Mouse (Mus musculus) brain, embryonic 14.5 days (tissue): ENCODE data around the gene Gstm7. TPM values are rescaled to one million over a fixed set of nuclear protein-coding genes. Genes with fewer than 3 reads are reported as not detected.
"Not testable (repeated sequence)": the region's sequence is repeated elsewhere in the genome, so short reads cannot be mapped to it uniquely, and the experiment has no call there.

Source experiments
- DNase-seq: peaks from one replicate; pipeline ENCODE4 v3.0.0-alpha.2; 2011; ENCODE audit warnings: low read depth
- CTCF ChIP-seq: fragments of 200-500 bp; IDR thresholded peaks from 2 replicates; pipeline ENCODE4 v1.5.1; 2012; ENCODE audit warnings: inconsistent platforms, mild to moderate bottlenecking, moderate library complexity, borderline replicate concordance; ENCODE audit not compliant: insufficient read depth, insufficient read length; ENCODE audit errors: extremely low read depth
- POLR2A ChIP-seq: fragments of 200-500 bp; IDR thresholded peaks from 2 replicates; pipeline ENCODE4 v1.6.1; 2012; ENCODE audit warnings: mild to moderate bottlenecking, inconsistent platforms, borderline replicate concordance; ENCODE audit not compliant: poor library complexity, insufficient read depth, insufficient read length, severe bottlenecking; ENCODE audit errors: extremely low read depth
- polyA plus RNA-seq: library from polyadenylated mRNA; depleted of rRNA; stranded (reverse); fragments of >200 nt; gene quantifications from 2 replicates; pipeline ENCODE4 v1.2.3, GENCODE M21; 2012; rRNA removed

The Gstm7 gene
- polyA plus RNA-seq: 72.4 and 90.8 TPM in 2 replicates

DNA sequence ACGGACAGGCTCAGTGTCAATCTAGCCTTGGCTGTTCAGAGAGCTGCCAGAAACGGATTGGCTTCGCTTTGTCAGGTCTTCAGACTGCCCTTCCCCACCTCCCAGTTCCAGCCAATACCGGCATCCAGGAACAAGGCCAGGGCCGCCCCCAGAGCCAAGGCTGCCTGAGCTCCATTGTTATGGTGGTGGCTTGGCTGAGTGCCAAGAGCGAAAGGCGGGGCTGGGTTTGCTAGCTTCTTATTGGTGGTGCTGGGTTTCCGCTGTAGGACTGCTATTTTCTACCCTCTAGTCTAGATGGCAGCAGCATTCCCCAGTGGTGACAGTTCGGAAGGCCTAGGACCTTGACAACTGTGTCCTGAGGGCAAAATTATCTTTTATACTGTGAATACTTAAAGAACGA lies at the start of gene Gstm7:
Gene Gstm7 (minus strand): TSS at position 148 of the 400 bp plus-strand sequence.
- TF ChIP-seq CTCF: peak; percentile 27; the same call in 1 of the 2 replicates
- TF ChIP-seq POLR2A: no peak
- peak; percentile 99 for DNase-seq

DNA sequence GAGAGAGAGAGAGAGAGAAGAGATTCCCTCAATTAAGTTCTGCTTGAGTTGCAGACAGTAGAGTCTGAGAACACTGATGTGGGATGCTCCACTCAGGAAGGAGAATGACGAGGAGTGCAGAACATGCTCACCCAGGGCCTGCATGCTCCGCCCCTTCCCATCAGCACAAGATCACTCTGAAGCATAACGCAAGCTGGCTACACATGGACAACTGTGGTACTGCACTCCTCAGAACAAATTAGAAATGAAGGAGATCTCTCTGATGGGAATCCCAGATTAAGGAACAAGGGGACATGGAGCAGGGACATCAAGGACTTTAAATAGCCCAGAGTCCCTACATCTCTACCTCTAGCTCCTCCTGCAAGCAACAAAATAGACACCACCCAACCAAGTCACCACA lies 49.6 kb upstream of the Gstm7 start:
- no peak for DNase-seq
- no peak for TF ChIP-seq POLR2A
- no peak for TF ChIP-seq CTCF

DNA sequence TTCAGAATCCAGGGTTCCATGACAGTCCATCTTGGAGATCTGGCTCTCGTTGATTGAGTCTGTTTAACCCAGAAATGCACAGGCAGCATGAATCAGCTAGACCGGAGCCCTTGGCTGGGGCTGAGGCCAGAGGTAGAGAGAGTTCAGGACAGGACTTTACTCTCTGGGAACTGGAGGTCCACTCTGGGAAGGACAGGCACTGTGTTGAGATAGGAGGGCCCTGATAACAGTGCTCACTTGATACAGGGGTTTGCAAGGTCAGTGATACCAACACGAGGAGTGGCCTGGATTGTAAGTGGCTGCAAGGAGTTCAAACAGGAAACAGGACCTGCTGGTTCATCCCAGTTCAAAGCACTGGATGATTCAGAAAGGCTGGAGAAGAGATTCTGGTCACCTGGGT lies 46.1 kb upstream of the Gstm7 start:
- DNase-seq: no peak
- no peak for TF ChIP-seq POLR2A
- no peak for TF ChIP-seq CTCF

DNA sequence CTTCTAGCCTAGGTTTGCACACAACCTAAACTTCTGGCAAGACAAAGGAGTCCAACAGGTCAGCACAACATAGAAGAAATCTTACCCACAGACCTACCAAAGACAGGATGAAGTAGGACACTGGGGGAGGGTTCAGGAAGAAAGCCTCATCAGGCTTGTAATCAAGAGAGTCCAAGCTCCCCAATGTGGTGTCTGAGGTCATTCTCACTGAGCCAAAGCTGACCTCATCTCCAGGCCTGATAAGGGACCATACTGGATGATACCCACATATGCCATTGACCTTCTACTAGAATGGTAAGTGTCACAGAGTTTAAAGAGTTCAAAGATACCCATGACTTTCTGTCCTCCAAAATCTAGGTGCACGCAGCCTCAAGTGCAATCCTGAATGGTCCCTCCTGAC lies 42.6 kb upstream of the Gstm7 start:
- TF ChIP-seq POLR2A (no peak), CTCF (no peak)
- no peak for DNase-seq

DNA sequence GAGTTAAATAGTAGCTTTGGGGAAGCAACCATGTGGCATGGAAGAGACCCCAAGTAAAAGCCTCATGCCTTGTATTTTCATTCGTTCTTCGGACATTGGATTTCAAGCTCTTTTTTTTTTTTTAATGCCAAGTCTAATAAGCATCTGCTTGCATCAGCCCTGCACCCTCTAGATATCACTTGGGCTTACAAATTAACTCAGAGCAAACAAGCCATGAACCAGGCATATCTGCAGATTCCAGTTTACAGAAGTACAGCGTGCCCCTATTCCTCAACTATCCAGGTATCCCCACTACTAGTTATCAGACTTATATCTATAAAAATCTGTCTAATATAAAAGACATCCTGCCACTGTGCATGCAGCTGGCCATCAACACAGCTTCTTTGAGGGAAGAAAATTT lies 40.5 kb upstream of the Gstm7 start:
- no peak for DNase-seq
- TF ChIP-seq CTCF (no peak), POLR2A (no peak)

DNA sequence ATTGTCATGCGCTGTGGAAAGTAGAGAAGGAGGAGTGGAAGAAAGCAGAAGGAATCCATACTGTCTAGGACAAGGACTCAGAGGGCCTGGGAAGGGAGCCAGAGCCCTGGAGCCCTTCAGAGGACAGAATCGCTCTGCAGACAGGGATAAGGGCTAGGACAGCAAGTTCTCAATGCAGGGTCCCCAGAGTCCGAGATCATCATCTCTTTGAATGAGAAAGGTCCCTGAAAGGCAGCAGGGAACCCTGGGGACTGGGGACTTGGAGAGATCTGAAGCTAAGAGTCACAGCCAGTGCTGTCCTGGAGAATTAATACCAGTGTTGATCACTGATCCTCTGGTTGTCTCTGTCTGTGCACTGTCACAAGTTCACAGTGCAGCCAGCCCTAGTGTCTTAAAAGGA lies 39.5 kb upstream of the Gstm7 start:
- not testable (repeated sequence) for DNase-seq

DNA sequence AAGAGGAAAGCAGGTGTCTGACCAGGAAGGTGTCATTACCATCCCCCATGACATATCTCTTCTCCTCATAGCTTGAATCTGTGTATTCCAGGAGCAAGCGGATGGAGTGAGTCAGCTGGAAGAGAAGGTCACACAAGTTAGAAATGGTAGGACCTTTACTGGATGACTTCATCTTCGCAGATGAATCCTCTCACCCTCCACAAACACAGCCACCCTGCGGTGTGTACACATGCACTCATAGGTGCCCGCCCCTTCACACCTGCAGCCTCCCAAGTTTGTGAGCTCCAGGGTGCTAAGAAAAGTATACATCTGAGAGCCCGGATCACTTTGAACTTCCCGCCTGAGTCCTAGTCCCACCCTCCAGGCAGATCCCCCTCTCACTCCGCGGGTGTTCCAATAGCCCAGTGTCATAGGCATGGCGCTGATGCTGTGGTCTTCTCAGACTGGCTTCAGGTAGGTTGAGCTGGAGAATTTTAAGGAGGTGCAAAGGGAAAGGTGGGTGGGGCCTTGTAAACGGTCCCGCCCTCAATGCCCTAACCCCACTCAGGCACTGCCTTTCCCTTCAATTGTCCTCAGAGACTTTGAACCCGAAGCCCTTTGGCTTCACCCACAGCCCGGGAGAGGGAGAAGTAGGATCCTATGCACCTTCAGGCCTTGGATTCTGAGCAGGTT lies 37.2 kb upstream of the Gstm7 start, which contains the start of gene Gstm3:
Gene Gstm3 (minus strand): TSS at position 560 of the 672 bp plus-strand sequence.
- TF ChIP-seq CTCF (no peak), POLR2A (no peak)
- DNase-seq: no peak

DNA sequence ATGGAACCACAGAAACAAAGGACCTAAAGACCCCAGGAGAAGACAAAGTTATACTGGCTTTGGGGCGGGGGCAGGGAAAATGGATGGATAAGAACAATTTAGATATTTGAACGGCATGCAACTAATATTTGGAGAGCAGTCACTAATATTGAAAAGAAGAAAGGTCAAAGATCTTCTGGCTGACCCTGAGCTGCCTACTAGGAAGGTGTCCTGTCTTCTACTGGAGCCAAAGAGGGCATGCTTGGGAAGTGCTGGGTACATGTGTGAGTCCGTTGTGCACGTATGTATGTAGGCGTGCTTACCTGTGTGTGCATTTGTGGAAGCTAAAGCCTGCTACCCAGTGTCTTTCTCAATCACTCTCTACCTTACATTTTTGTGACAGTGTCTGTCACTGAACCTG lies 35.0 kb upstream of the Gstm7 start:
- TF ChIP-seq POLR2A (no peak), CTCF (no peak)
- DNase-seq: no peak

DNA sequence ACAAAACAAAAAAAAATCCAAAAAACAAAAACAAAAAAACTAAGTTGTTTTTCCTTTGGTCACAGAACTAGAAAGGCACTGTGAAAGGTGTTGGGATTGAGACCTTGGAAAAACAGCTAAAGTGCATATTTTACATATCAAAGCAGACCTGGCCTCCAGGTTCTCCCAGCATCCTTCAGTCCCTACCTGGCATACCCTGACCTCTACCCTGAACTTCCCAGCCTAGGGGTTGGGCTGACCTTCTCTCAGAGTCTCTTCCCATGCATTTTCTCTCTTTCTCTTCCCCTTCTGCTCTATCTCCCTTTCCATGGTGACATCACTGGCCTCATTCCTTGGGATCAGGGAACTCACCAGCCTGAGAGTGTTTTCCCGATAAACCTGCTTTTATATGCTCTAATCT lies 34.0 kb upstream of the Gstm7 start:
- no peak for TF ChIP-seq CTCF
- TF ChIP-seq POLR2A: no peak
- DNase-seq: no peak

DNA sequence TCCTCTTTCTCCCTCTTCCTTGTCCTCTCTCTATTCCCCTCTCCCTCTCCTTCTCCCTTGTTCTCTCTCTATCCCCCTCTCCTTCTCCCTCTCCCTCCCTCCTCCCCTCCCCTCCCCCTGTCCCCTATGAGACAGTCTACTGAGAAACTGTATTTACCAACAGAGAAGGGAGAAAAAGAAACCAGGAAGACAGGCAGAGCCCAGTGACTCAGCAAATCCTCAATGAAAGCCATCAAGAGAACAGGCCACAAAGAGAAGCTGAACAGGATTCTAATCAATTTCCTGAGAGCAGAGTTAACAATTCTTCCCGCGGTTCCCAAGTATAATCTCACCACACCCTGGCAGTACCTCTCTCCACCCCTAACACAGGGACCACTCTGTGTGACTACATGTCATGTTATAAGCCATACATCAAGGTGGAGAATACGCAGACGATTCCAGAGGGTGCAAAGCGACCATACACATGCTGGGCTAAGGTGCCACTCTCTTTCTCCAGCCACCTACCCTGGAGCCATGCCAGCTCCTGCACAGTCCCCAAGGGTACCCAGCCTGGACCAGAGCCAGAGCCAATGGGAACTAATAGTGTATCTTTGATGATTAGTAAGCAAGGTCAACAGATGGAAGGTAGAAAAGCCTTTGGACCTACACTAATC lies 33.2 kb upstream of the Gstm7 start:
- DNase-seq: peak; percentile 27
- TF ChIP-seq POLR2A (no peak), CTCF (no peak)

DNA sequence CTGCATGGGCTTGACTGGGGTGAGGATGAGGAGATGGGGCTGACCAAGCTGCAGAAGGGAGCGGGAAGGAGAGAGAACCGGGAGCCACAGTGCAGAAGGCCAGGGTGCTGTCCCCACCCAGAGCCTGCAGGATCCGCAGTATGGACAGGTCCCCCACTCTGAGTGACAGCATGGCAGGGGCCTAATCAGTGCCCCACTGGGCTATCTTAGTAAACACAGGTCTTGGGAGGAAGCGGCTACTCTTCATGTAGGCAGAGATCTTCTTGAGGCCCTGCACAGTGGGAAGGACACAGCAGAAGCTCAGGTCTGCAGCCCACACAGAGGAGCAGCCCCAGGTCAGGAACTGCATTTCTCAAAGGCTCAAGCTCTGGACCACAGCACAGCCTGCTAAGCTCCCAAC lies 32.4 kb upstream of the Gstm7 start:
- TF ChIP-seq CTCF (no peak), POLR2A (no peak)
- no peak for DNase-seq

DNA sequence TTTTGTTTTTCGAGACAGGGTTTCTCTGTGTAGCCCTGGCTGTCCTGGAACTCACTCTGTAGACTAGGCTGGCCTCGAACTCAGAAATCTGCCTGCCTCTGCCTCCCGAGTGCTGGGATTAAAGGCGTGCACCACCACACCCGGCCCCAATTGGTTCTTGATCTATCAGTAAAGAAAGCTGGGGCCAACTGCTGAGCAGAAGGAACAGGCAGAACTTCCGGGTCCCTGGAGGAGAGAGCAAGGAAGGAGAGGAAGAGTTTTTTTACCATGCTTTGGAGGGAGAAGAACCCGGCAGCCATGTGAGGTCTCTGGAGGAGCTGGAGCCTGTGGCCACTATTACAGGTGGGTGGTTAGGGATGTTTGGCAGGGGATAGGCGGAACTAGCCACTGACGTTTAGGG lies 23.6 kb upstream of the Gstm7 start:
- not testable (repeated sequence) for DNase-seq
